Mouse (Mus musculus): Measurements from ENCODE around the gene Ppp4r1. TPM values are rescaled to one million over a fixed set of nuclear protein-coding genes. Genes with fewer than 3 reads are reported as not detected.

The Ppp4r1 gene
- polyA plus RNA-seq, 1 experiment, result 72.1 TPM

DNA sequence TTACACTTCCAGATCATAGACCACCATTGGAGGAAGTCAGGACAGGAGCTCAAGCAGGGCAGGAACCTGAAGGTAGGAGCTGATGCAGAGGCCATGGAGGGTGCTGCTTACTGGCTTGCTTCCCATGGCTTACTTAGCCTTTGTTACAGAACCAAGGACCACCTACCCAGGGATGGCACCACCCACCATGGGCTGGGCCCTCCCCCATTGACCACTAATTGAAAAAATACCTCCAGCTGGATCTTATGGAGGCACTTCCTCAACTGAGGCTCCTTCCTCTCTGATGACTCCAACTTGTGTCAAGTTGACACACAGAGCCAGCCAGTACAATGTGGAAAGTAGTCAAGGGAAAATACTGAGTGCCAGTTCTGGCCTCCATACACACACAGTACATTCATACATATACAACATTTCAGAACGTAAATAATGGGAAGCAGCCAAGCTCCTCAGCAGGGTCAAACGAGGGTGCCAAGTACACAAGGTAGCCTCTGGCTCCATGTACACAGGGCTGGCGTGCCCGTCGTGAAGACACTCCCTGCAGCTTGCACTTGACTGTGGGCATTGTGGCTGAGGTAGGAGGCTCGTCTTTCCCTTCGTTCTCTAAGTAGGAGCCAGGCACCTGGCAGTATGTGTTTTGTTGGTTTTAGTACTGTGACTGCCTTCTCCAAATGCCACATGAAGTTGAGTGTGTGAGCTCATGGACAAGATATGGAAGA is 57.3 kb downstream of the Ppp4r1 start:
- TF ChIP-seq CTCF (IDR thresholded peaks at IDR 0.05; ENCODE audit: extremely low read depth, insufficient read depth, low read length), result no peak
- TF ChIP-seq POLR2A (IDR thresholded peaks at IDR 0.05; ENCODE audit: extremely low read depth, insufficient read depth, low read length), result no peak
- H3K27ac ChIP-seq (ENCODE audit: insufficient read depth, low read length), result no peak overlapping the region
- peaks cover 16% of the 10 kb centered on the region for H3K4me1 ChIP-seq (ENCODE audit: control insufficient read depth, insufficient read depth, low read length)
- H3K4me3 ChIP-seq (ENCODE audit: insufficient read depth, low read length), result no peak overlapping the region

DNA sequence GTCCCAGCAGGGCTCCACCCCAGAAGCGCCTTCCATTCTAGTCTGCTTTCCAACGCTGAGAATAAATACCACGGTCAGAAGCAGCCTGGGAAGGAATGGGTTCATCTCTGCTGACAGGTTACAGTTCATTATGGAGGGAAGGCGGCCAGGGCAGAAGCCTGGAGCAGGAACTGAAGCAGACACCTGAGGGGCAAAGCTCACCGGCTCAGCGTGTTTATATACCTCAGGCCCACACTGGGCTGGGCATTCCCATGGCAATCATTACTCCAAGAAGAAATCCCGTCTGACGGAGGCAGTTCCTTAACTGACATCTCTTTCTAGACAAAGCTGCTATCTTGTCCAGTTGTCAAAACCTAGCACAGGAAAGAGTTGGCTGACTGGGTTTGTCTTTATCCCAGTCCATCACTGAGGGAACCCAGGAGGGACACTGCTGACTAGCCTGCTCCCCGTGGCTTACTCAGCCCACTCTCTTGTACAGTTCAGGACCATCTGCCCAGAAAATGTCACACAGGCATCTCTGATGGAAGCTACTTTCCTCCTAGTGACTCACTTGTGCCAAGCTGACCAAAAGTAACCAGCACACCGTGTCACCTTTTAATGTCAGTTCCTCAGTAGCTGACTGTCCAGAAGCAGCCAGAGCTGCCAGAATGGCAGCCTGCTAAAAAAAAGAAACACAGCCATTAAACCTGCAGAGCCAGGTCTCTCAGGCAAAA is 60.5 kb downstream of the Ppp4r1 start:
- no peak overlapping the region for H3K27ac ChIP-seq (ENCODE audit: insufficient read depth, low read length)
- H3K4me3 ChIP-seq (ENCODE audit: insufficient read depth, low read length), result no peak overlapping the region
- no peak for TF ChIP-seq POLR2A (IDR thresholded peaks at IDR 0.05; ENCODE audit: extremely low read depth, insufficient read depth, low read length)
- no peak for TF ChIP-seq CTCF (IDR thresholded peaks at IDR 0.05; ENCODE audit: extremely low read depth, insufficient read depth, low read length)
- peaks cover 4% of the 10 kb centered on the region for H3K4me1 ChIP-seq (ENCODE audit: control insufficient read depth, insufficient read depth, low read length)

DNA sequence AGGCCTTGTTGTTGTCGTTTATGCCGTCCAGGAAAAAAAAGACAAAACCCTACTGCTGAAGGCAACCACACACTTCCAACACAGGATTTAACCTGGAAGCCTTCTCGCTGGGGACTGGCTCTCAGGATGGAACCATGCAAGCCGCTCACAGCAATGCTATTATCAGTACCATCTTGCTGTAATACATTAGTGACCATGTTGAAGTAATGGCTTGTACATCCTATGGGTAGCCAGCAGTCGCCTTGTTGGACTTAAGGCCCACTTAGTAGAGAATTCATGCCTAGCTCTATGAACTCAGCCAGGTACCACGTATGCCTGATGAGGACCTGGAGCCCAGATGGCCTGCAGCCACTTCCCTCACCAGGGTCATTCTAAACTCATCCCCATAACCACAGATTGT is 63.0 kb downstream of the Ppp4r1 start:
- Histone ChIP-seq H3K4me1 (ENCODE audit: control insufficient read depth, insufficient read depth, low read length) (peaks cover 3% of the 10 kb centered on the region), H3K4me3 (ENCODE audit: insufficient read depth, low read length) (no peak overlapping the region), H3K27ac (ENCODE audit: insufficient read depth, low read length) (no peak overlapping the region)
- TF ChIP-seq POLR2A (IDR thresholded peaks at IDR 0.05; ENCODE audit: extremely low read depth, insufficient read depth, low read length) (no peak), CTCF (IDR thresholded peaks at IDR 0.05; ENCODE audit: extremely low read depth, insufficient read depth, low read length) (no peak)

DNA sequence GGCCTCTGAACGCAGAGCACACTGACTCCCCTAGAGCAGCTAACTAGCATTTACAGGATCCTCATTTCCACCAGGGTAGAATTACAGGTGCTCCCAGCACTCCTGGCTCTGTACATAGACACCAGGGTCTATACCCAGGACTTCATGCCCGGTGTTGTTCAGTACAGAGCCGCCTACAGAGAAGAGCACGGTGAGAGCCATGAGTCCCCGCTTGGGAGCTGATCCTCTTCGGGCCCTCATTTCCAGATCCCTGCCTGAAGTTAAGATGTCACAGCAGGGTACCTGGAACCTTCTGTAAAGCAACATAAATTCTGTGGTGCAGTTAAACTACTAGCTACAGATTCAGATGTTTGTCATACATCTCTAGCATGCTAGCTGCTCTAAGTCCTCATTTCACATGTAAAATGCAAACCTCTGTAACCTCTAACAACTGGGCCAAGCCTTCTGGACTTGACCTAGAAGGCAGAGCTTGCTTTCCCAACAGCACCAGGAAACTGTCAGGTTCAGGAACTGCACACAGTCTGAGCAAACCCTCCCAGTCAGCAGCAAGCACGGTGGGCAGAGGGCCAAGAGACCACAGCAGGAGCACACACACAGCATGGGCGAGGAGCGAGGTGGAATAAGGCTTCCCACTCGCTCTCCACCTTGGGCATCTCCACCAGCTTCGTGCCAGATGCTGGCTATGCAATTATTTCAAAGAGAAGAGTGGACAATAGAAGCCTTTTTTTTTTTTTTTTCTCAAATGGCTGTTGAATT is 65.5 kb downstream of the Ppp4r1 start:
- Histone ChIP-seq H3K4me3 (ENCODE audit: insufficient read depth, low read length) (no peak overlapping the region), H3K27ac (ENCODE audit: insufficient read depth, low read length) (no peak overlapping the region), H3K4me1 (ENCODE audit: control insufficient read depth, insufficient read depth, low read length) (peaks cover 3% of the 10 kb centered on the region)
- TF ChIP-seq CTCF (IDR thresholded peaks at IDR 0.05; ENCODE audit: extremely low read depth, insufficient read depth, low read length) (no peak), POLR2A (IDR thresholded peaks at IDR 0.05; ENCODE audit: extremely low read depth, insufficient read depth, low read length) (no peak)

DNA sequence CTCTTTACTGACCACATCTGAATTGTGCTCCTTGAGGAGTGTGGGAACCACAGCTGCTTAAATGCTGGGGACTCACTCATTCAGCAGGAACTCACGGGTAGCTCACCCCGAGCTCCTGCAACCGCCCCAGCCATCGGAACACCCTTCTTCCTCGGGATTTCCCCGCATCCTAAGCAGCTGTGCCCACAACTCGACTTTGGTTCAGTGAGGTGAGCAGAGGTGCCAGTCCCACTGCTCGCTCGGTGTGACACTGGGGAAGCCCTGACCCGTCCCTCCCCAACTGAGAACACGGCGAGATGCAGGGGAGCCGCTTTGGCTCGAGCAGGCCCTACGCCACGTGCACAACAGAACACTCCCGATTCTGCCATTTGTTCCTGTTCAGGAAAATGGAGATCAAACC is 68.1 kb downstream of the Ppp4r1 start:
- Histone ChIP-seq H3K27ac (ENCODE audit: insufficient read depth, low read length) (no peak overlapping the region), H3K4me3 (ENCODE audit: insufficient read depth, low read length) (no peak overlapping the region), H3K4me1 (ENCODE audit: control insufficient read depth, insufficient read depth, low read length) (peaks cover 3% of the 10 kb centered on the region)
- no peak for TF ChIP-seq POLR2A (IDR thresholded peaks at IDR 0.05; ENCODE audit: extremely low read depth, insufficient read depth, low read length)
- no peak for TF ChIP-seq CTCF (IDR thresholded peaks at IDR 0.05; ENCODE audit: extremely low read depth, insufficient read depth, low read length)

DNA sequence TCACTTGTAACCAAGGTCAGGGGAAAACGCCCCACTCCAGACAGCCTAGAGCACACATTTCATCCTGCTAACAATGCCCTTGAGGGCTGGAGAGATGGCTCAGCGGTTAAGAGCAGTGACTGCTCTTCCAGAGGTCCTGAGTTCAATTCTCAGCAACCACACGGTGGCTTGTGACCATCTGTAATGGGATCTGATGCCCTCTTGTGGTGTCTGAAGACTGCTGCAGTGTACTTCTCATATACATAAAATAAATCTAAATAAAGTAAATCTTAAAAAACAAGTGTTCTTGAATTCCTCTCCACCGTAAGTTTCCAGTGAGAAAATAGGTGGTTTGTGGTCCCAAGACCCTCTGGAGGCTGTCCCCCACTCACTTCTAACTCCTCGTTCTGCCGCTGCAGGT is 69.4 kb downstream of the Ppp4r1 start:
- TF ChIP-seq POLR2A (IDR thresholded peaks at IDR 0.05; ENCODE audit: extremely low read depth, insufficient read depth, low read length) (no peak), CTCF (IDR thresholded peaks at IDR 0.05; ENCODE audit: extremely low read depth, insufficient read depth, low read length) (no peak)
- peaks cover 3% of the 10 kb centered on the region for H3K4me1 ChIP-seq (ENCODE audit: control insufficient read depth, insufficient read depth, low read length)
- H3K4me3 ChIP-seq (ENCODE audit: insufficient read depth, low read length), result no peak overlapping the region
- no peak overlapping the region for H3K27ac ChIP-seq (ENCODE audit: insufficient read depth, low read length)

DNA sequence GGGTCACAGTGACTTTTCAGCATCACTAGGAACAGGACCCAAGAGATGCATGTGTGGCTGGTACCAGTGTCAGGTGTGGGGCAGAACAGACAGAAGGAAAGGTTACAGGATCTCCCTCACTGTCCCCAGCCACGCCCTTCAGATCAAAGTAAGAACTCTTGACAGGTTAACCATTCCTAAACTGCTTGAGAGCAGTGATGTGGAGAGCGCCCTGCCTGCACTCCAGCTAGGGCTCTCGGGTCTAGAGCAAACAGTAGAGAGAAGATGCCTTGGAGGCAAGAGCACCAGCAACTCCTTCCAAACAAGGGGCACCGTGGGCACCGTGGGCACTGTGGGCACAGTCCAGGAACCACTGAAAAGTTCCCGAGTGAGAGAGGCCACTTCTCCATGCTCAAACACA is 71.0 kb downstream of the Ppp4r1 start:
- Histone ChIP-seq H3K4me3 (ENCODE audit: insufficient read depth, low read length) (no peak overlapping the region), H3K4me1 (ENCODE audit: control insufficient read depth, insufficient read depth, low read length) (no peaks in the 10 kb centered on the region), H3K27ac (ENCODE audit: insufficient read depth, low read length) (no peak overlapping the region)
- no peak for TF ChIP-seq POLR2A (IDR thresholded peaks at IDR 0.05; ENCODE audit: extremely low read depth, insufficient read depth, low read length)
- TF ChIP-seq CTCF (IDR thresholded peaks at IDR 0.05; ENCODE audit: extremely low read depth, insufficient read depth, low read length), result no peak

DNA sequence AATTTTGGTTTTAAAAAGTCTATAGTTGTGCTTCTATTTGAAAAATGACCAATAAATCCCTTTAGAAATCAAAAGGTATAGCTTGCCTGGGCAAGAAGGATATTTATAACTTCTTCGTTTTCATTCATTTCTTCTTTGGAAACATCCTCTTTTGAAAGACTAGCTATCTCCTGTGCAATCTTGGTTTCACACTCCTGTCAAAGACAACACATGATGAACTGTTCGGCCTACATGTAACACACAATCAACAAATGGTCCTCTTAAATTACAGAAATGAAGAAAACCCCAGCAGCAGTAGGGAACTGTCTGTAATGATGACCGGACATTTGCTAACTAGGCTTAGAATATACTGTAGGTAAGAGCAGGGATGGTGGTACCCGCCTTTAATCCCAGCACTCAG is 71.6 kb downstream of the Ppp4r1 start:
- no peak for TF ChIP-seq CTCF (IDR thresholded peaks at IDR 0.05; ENCODE audit: extremely low read depth, insufficient read depth, low read length)
- TF ChIP-seq POLR2A (IDR thresholded peaks at IDR 0.05; ENCODE audit: extremely low read depth, insufficient read depth, low read length), result no peak
- Histone ChIP-seq H3K27ac (ENCODE audit: insufficient read depth, low read length) (no peak overlapping the region), H3K4me1 (ENCODE audit: control insufficient read depth, insufficient read depth, low read length) (no peaks in the 10 kb centered on the region), H3K4me3 (ENCODE audit: insufficient read depth, low read length) (no peak overlapping the region)

DNA sequence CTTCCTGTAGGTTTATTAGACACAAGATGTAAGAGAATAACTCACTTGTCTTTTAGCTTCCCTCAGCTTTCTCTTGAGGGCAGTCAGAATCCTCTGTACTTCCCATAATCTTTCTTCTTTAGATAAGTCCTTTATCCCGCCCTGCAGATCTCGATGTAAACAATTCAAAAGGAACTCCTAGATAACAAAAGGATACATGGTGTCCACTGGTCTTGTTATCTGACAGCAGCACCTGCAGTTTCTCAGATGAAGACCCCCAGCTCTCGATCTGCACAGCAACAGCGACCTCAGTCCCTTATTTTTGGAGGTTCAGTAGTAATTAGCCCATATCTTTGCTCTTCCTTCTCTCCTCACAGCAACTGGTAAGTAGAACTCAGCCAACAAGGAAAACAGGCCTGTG is 75.2 kb downstream of the Ppp4r1 start:
- no peaks in the 10 kb centered on the region for H3K4me1 ChIP-seq (ENCODE audit: control insufficient read depth, insufficient read depth, low read length)
- no peak overlapping the region for H3K27ac ChIP-seq (ENCODE audit: insufficient read depth, low read length)
- TF ChIP-seq CTCF (IDR thresholded peaks at IDR 0.05; ENCODE audit: extremely low read depth, insufficient read depth, low read length) (no peak), POLR2A (IDR thresholded peaks at IDR 0.05; ENCODE audit: extremely low read depth, insufficient read depth, low read length) (no peak)
- H3K4me3 ChIP-seq (ENCODE audit: insufficient read depth, low read length), result no peak overlapping the region
